Mouse (Mus musculus): ENCODE results near the gene Serpinb9b.
"Not testable (repeated sequence)": the region's sequence is repeated elsewhere in the genome, so short reads cannot be mapped to it uniquely, and the experiment has no call there.

The Serpinb9b gene

DNA sequence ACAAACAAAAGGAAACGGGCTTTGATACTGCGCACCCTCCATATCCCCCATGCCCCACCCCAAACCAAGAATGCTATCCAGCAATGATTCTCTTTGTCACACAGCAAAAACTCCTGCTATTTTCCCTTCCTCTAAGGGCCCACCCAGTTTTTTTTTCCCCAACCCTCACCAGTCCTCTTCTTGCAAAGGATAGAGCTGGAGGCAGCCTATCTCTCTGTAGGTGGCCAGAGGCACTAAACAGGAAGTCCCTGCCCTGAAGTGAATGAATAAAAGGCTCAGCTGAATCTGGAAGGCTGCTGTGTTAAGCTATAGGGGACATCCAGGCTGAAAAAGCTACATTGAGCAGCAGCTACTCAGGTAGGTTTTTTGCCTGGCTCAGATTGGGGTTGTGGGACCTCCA is at the start of gene Serpinb9b:
Gene Serpinb9b, plus strand, starts transcription at position 173 of the 400 bp plus-strand sequence.
- no peak for DNase-seq

DNA sequence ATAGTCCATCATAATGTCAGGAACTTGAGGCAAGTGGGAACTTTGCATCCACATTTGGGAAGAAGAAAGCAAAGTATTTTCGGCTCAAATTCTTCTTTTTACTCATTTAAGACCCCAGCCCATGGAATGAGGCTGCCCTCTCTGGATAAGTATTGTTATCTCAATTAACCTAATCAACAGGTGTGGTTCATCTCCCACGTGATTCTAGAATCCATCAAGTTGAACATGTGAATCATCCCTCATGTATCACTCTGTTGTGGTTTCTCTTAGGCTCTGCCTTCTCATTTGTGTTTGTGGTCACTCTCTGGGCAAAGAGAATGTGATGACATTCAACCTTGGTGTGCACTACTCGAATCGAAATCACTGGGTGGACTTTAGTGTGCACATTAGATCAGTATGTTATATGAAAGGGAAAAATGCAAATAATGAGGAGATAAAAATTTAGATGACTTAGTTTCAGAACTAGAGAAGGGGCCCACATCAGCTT is 44.6 kb upstream of the Serpinb9b start:
- DNase-seq: no peak

DNA sequence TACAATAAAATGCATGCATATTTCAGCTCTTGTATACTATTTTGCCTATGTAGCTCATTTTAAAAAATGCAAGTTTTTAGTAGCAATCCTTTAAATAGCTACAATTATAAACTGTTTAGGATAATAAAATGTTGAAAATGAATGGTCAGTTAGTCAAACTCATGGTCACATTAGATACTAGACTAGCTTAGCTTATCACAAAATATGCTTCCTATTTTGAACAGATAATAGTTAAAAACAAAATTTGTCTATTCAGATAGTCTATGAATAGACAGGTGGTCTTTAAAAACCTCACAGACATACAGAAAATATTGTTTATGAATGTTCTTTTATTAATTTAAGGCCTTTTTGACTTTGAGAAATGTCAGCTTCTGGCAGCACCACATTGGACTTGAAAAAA is 41.0 kb upstream of the Serpinb9b start:
- DNase-seq: no peak

DNA sequence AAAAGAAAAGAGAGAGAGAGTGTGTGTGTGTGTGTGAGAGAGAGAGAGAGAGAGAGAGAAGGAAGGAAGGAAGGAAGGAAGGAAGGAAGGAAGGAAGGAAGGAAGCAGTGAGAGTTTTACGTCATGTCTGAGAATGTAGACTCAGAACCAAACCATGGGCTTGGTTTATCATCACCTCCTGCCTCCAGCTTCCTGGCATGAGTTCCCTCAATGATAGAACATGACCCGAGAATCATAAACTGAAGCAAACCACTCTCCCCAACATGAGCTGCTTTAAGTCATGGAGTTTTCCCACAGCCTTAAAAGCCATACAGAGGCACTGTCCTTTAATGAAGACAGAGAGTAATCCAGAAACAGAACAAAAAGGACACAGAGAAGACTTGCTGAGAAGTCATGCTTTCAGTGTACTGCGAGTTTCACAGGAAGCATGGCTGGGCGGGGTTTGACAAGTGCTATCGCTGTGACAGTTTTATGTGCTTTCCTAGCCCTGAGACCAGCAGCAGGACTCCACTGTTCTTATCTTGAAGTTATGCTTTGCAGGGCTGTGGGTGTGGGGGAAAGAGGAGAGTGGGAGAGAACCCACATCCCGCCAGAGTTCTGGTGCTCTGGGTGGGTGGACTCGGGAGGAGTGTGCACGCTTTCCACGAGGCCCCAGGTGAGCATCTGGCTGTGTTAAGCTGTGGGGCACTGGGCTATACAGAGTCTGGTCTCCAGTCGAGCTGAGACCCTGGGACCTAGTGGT is 33.9 kb upstream of the Serpinb9b start:
- no peak for DNase-seq

- DNase-seq: no peak
Observed at GRCm38 (mm10) chr13:32993894-32994242, 33.3 kb upstream of the Serpinb9b start.

DNA sequence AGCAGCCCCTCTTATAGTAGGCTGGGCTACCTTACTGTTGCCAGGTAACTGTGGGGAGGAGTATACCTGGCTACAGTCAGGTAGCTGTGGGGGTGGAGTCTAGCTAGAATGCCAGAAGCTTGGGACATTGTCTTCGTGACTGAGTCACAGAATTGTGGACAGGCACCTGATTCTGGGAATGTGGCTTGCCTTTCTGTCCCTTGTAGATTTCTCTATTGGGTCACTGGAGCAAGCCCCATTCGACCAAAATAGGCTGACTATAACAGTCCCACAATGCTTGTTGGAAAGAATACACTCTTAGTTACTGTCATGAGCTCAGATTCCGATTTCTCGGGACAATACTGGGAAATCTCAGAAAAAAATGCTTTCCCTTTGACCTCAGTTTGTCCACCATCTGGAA is 32.2 kb upstream of the Serpinb9b start:
- no peak for DNase-seq

GRCm38 (mm10) chr13:33001341-33001740 is 25.9 kb upstream of the Serpinb9b start:
- DNase-seq: no peak

DNA sequence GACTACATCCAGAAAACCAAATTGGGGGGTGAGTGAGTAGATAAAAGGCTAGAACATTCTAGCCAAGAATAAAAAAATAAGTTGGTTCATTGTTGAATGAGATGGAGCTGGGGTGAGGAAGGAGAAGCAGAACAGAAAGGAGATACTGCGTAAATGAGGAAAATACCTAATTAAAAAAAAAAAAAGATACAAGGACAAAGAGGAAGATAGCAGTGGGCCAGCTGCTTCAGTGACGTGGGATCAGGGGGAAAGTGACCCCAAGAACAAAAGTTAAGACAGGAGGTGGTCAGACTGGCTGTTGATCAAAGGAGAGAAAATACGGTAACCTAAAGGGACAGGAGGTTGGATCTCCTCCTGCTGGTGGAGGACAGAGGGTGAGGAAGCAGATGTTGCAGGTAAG is 24.3 kb upstream of the Serpinb9b start, which contains the start of gene Serpinb9:
Gene Serpinb9, plus strand, starts transcription at position 301 of the 400 bp plus-strand sequence.
- no peak for DNase-seq

GRCm38 (mm10) chr13:33003523-33004413 is 23.4 kb upstream of the Serpinb9b start:
- DNase-seq: no peak

- DNase-seq: peak; percentile 81
Observed at GRCm38 (mm10) chr13:33004414-33005105, 22.7 kb upstream of the Serpinb9b start.

DNA sequence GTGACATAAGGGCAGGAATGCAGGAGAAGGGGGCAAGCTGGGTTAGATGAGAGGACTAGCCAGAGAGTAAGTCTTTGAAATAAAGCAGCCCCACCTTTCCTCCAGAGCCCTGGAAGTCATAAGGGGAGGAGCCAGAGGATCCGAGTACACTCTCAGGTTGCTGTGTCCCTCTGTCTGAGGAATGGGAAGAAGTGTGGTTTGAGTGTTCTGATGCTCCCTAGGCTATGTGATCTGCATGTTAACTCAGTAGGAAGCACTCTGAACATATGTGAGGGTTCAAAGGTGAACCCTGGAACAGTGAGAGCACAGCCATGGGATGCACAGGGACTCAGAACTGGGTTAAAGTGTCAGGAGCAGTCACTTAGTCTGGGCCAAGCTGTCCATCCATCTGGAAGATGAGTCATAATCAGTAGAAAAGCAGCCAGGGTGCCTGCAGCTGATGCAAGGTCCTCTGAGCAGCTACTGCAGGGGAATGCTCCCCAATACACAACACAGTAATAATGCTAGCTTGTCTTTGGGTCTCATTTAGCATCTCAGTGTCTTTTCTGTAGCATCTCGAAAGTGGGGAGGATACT is 21.6 kb upstream of the Serpinb9b start:
- peak; percentile 9 for DNase-seq

DNA sequence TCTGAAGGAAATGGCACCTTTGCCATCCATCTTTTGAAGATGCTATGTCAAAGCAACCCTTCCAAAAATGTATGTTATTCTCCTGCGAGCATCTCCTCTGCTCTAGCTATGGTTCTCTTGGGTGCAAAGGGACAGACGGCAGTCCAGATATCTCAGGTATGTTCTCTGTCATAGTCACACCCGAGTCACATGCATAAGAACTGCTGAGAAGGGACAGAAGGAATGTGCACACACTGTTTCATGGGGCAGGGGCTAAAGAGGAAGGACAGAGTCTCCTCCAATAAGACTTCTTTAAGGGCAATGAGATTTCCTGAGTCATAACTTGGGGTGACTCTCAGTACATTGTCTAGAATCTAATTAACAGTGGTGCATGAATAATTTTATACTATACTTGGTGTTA is 20.7 kb upstream of the Serpinb9b start:
- no peak for DNase-seq

DNA sequence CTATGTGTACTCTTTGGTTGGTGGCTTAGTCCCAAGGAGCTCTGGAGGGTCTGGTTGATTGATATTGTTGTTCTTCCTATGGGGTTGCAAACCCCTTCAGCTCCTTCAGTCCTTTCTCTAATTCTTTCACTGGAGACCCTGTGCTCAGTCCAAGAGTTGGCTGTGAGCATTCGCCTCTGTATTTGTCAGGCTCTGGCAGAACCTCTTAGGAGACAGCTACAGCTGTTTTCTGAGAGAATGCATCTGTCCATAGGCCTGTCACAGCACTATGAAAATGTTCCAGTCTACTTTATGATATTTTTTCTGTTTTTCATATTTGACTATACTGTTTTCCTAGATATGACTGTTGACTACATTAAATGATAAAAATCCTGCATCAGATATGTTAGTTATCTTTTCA is 14.8 kb upstream of the Serpinb9b start:
- DNase-seq: no peak

GRCm38 (mm10) chr13:33013271-33013670 is 13.9 kb upstream of the Serpinb9b start:
- no peak for DNase-seq

DNA sequence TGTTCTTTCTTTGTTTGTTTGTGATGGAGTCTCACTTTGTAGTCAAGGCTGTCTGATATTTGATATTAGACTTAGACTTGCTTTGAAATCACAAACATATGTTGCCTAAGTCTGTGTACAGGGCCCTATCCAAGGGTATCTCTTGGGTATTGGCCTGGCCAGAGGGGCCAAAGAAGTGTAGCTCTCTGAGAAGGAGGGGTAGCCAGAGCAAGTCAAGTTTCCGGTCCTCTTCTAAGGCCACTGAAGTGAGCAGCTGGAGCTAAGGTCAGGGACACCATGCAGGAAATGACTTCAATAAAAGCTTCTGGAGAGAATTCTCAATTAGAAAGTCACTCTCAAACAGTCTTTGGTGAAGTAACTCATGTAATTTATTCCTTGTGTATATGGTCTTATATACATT is 4.8 kb upstream of the Serpinb9b start:
- no peak for DNase-seq

GRCm38 (mm10) chr13:33026427-33027057 is 674 bp upstream of the Serpinb9b start:
- peak; percentile 6 for DNase-seq

GRCm38 (mm10) chr13:33028146-33028545 is 930 bp downstream of the Serpinb9b start:
- DNase-seq: no peak

GRCm38 (mm10) chr13:33028550-33028949 is 1.3 kb downstream of the Serpinb9b start:
- no peak for DNase-seq

DNA sequence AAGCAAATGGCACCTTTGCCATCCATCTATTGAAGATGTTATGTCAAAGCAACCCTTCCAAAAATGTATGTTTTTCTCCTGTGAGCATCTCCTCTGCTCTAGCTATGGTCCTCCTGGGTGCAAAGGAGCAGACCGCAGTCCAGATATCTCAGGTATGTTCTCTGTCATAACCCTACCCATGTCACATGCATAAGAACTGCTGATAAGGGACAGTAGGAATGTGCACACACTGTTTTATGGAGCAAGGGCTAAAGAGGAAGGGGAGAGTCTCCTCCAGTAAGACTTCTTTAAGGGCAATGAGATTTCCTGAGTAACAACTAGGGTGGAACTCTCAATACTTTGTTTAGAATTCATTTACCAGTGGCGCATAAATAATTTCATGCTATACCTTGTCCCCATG is 2.3 kb downstream of the Serpinb9b start:
- not testable (repeated sequence) for DNase-seq

GRCm38 (mm10) chr13:33030281-33030680 is 3.1 kb downstream of the Serpinb9b start:
- DNase-seq: no peak

DNA sequence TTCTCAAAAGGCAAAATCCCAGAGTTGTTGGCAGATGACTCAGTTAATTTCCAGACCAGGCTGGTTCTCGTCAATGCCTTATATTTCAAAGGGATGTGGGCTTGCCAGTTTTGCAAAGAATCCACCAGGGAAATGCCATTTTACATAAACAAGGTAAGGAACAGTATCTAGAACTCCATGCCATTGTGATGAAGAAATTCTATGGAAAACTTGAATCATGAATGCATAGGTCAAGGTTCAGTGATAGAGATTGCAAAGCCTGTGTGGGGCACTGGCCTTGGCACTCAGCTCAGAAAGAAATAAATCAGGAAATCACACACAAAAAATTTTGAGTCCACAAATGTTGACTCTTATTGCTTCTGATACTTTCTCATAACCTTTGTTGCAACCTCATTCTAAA is 8.3 kb downstream of the Serpinb9b start:
- no peak for DNase-seq

DNA sequence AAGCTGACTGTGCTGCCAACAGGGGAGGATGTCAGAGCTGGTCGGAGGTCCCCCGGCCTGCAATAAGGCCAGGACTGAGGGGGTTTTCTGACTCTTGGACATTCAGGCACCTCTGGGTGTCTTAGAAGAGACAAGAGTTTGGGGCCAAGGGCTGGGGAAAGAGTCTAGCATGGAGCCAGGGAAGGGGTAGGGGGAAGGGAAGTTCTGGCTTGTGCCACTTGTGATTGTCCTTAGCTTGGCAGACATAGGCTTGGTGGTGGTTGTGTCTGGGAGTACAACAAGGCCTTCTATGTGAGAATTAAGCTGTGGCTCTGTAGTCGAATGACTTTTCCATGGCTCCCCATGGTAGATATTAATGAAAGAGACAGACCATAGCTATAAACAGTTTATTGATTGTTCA is 16.3 kb downstream of the Serpinb9b start:
- no peak for DNase-seq
